Mouse (Mus musculus) frontal cortex, postnatal 10 days (tissue): Measurements from ENCODE around the gene Ntan1.
A peak's percentile ranks its signal among the peaks of the same experiment; 100 is the strongest.
"Not testable (repeated sequence)": the region's sequence is repeated elsewhere in the genome, so short reads cannot be mapped to it uniquely, and the experiment has no call there.

Experiments
- DNase-seq, 2 experiments: peaks; one replicate each; pipeline ENCODE4 v3.0.0; 2022; ENCODE audit warnings: low spot score in 2 of 2, mixed read lengths in 1 of 2

The Ntan1 gene

DNA sequence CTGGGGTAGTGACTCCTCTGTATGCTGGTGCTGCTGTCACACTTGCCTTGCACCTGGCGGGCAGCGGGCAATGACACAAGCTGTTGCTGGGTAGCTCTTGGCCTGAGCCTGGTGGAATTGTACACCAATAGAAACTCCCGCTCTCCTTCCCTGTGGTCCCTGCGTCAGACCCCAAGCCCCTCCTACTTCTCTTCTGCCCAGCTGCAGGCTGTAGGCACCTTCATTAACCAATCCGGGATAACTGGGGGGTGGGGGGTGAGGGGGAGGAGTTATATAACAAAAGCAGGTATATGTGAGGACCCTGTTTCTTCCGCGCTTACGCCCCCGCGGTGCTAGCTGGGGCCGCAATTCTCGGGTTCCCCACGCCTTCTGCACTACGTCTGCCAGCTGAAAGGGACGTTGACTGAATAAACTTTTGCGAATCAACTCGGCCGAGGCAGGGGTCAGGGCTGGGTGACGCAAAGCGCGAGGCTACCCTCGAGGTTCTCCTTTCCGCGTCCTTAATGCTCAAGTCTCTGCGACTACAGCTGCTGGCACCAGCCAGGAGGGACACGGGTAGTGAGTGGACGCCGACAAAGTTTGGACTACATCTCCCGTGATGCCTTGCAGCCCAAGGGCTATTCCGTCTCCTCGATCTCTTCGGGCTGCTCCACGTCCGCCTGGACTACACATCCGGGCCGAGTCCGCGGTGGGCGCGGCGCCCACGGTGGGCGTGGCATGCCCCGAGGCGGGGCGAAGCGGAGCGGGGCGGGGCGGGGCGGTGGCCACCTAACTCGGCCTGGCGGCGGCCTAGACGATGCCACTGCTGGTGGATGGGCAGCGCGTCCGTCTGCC is at the start of gene Ntan1:
TSS of gene Ntan1 (plus strand) at position 286 of the 834 bp plus-strand sequence.
- peak; percentile 92 to 93 for DNase-seq

DNA sequence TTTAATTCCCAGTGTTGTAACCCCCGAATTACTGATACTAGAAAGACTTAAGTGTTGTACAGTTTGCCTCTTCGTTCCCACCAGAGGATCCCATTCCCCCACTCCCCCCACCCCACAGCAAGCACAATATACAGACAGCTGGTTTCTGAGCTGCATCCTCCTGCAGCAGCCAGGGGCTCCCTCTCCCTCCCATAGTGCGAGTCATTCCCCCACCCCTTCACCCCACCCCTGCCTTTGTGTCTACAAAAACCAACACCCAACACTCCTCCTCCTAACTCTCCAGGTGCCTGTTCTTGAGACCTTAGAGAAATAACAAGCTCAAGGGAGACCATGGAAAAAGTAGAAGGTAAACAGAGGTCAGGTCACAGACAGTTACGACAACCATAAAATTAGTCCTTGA is 47.0 kb upstream of the Ntan1 start:
- DNase-seq: not testable (repeated sequence)

DNA sequence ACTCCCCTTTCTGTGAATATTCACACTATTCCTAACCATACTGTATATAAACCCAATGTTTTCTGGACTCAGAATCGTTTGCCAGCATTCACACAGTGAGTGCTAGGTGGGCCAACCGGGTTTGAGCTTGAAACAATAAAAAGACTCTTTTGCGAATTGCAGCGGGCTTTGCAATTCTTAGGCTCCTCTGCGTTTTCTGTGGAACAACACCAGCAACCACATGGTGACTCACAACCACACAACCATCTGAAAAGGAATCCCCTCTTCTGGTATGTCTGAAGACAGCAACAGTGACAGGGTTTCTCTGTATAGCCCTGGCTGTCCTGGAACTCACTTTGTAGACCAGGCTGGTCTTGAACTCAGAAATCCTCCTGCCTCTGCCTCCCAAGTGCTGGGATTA is 46.6 kb upstream of the Ntan1 start:
- DNase-seq: not testable (repeated sequence)

DNA sequence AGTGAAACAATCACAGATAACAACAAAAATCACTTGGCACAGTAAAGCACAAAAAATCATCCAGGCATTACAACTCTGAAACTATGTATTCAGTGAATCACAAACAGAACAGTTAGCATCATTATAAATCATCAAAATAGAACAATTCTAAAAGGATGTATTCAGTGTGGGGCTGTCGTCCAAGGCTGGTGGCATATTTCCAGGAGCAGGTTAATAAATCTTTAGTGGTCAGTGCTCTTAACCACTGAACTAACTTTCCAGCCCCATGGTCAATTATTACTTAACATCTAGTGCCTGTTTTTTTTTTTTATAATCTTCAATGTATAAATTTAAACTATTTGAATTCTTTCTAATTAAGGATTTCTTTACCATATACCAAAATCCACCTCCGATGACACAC is 44.6 kb upstream of the Ntan1 start:
- not testable (repeated sequence) for DNase-seq

DNA sequence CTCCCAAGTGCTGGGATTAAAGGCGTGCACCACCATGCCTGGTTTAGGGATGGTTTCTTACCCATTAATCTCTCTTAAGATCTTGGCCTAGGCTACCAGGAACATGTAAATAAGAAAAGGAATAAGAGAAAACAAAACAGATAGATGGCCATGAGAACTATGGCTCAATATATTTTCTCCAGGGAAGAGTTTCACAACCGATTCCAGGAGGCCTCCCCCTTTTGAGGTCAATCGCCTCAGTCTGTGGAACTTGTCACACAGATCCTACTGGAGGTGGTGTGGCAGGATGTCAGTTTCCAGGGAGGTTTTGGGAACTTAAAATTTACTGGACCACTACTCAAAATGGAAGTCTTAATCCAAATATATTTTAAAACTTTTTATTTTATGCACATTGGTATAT is 44.0 kb upstream of the Ntan1 start:
- not testable (repeated sequence) for DNase-seq

DNA sequence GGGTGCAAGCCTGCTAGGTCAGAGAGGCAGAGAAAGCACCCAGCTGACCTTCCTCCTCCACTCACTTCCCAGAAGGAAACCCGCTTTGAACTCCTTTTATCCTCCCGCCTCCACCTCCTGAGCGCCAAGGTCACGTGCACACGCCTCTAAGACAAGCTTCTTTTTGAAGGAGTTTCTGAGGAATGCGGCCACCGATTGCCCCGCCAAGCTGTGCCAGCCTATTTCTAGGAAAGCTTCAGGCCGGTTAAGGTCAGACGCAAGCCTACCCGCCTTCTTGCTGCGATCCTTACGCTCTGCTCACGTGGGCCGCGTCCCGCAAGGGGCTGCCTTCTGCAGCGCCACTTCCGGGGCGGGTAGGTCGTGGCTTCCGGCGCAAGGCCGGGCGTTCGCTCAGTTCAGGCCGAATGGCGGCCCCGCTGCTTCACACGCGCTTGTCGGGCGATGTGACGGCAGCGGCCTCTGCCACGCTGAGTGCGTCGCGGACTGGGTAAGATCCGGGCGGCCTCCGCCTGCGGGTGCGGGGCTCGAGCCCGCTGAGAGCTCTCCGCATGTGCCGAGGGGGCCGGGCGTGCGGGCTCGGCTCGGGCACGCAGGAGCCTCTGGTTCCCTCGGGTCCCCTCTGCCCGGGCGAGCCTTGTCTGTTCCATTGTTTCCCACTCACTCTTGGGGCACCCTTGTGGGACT is 38.1 kb upstream of the Ntan1 start, which contains the start of gene Rrn3:
TSS of gene Rrn3 (plus strand) at position 356 of the 684 bp plus-strand sequence.
- peak; percentile 84 to 90 for DNase-seq

DNA sequence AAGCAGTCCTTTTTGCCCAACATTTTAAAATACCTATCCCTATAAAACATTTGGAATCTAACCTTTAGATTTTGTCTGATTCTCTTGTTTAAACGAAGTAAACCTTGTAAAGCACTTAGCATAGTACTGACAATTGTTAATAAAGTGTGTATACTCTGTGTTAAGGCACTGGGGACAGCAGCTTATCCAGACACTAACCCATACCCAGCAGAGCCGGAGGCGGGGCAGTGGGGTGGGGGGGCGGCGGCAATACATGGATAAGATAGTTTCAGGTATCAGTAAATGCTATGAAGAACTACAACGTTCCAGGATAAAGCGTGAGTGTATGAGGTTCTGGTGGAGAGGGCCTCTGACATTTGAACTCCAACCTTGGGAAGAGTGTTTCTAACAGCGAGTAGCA is 37.4 kb upstream of the Ntan1 start:
- DNase-seq: no peak

DNA sequence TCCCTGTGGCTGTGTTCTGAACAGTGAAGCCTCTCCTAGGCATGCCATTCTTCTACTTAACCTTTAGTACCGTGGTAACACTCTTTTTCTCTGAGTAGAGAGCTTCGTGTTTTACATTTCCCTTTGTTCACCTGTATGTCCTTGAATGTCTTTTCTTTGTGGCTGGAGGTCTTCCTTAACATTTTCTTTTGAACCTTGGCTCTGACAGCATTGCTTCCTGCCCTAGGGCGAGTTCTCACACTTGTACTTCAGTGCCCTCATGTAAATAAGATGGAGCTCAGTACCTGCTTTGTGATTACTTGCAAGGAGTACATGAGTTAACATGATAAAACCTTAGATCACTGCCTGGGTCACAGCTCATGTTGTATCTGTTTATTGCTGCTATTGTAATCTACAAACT is 32.7 kb upstream of the Ntan1 start:
- DNase-seq: no peak

DNA sequence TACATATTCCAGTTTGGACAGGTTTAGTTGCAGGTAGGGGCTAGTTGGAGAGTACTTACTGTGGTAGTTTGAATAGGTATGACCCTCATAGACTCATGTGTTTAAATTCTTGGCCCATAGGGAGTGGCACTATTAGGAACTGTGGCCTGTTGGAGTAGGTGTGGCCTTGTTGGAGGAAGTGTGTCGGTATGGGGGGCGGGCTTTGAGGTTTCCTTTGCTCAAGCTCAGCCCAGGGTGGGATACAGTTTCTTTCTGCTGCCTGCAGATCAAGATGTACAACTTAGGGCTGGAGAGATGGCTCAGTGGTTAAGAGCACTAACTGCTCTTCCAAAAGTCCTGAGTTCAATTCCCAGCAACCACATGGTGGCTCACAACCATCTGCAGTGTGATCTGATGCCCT is 25.2 kb upstream of the Ntan1 start:
- not testable (repeated sequence) for DNase-seq

DNA sequence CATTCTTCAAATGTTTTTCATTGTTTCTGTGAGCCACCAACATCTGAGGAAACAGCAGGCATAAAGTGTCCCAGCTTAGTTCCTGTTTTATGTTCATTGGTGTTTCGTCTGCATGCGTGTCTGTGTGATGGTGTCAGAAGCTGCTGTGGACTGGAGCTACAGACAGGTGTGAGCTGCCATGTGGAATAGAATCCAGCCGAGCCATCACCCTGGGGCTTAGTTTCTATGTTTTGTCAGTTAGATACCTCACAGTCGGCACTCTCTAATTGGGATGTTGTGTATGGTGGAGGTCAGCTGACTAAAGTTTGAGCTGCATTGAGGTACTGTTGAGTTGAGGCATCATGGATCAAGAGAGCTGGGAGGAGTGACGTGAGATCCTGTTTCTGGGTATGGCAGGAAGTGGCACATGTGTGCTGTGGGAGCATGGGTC is 21.9 kb upstream of the Ntan1 start:
- DNase-seq: no peak

DNA sequence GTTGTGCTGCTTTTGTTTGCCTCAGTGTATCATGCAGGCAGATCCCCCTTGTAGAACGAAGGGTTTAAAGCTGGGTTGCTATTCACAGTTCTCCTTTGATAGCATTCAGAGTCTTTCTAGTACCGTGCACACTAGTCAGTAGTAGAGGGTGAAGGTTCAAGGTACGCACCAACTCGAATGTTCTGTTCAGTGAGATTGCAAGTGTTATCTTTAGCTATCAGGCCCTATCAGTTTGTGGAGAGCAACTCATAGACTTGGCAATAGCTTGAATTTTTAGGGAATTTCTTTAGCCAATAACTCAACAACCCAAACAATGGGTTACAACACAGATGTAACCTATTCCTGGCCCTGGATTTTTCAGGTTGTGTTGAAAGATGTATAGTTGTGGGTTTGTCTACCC is 17.4 kb upstream of the Ntan1 start:
- DNase-seq: no peak

DNA sequence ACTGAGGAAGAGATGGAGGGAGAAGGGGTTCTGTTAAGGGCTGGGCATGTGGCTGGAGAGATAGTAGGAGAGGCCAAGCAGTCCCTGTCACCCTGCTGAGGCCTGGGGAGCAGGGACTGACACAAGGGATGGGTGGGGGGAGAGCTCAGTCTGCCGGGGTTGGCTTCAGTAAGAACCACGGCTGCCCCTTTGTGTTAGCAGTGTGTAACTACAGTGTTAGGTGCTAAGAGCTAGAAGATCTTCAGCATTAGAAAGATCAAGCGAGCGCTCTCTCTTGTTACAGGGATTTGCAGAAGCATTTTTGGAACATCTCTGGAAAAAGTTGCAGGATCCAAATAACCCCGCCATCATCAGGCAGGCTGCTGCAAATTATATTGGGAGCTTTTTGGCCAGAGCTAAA is 14.0 kb upstream of the Ntan1 start:
- no peak for DNase-seq

DNA sequence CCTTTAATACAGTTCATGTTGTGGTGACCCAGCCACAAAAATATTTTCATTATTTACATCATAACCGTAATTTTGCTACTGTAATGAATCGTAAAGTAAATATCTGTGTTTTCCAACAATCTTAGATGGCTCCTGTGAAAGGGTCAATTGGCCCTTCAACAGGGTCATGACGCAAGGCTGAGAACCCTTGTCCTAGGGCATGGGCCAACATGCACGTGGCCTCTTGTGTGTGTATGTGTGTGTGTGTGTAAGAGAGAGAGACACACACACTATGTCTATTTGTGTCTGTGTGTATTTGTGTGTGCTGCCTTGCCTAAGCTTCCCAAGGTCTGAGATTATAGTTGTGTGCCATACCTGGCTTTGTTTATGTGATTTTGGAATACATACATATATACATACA is 11.0 kb upstream of the Ntan1 start:
- no peak for DNase-seq

DNA sequence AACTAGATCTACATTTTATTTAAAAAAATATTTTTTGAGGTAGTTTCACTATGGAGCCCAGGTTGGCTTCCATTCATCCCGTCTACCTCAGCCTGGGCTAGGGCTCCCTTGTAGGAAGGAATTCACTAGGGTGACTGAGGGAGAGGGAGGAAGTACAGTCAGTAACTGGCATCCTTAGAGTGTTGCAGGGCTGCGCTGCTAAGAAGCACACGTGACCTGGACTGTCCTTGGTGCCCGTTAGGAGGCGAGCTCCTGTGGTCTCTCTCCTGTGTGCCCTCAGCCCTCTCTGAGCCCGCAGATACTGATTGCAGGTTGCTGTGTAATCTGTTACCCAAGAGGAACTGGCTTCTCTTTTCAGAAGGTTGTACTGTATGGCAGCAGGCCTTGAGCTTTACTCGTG is 10.2 kb upstream of the Ntan1 start:
- no peak for DNase-seq

DNA sequence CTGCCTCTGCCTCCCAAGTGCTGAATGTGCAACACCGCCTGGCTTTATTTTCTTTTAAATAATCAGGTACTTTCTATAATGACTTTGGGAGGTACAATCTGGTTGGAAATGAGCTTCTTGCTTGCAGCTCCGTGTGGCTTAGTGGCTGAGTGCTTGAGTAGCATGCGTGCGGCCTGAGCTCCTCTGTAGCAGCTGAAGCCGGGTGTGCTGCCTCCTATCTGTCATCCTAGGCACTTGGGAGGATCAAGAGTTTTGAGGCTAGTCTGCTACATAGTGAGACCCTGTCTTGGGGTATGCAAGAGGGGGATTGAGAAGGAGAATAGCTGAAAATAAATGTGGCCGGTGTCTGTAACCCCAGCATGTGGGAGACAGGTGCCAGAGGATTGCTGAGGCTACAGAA is 6.5 kb upstream of the Ntan1 start:
- DNase-seq: no peak

DNA sequence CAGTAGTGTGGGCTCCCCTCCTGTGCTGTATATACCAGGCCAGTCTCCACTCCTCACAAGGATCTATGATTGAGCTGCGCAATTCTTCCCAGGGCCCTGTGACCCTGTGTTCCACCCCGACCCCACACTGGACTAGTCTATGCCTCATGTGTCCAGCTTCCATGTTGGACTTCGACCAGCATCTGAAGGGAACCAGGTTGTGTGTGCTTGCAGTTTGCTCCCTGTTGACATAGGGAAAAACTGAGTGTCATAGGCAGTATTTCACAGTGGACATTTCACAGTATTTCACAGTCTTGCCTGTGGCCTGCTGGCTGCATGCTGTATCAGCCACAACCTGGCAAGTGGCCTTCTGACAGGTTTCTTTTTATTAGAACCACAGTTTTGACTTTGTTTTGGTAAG is 5.4 kb upstream of the Ntan1 start:
- DNase-seq: no peak

DNA sequence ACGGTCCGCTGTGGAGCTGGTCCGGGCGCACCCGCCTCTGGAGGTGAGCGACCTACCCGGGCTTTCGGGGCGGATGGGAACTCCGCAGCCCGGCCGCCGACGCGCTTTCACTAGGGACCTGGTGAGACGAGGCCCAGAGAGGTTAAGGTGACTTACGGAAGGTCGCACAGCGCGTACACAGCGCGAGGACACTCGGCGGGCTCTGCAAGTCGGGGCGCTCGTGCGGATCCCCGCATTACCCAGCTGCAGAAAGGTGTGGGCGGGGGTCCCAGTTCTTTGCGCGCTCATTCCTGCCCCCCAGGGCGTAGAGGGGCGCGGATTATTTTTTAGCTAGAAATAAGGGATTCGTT is 724 bp downstream of the Ntan1 start:
- no peak for DNase-seq

DNA sequence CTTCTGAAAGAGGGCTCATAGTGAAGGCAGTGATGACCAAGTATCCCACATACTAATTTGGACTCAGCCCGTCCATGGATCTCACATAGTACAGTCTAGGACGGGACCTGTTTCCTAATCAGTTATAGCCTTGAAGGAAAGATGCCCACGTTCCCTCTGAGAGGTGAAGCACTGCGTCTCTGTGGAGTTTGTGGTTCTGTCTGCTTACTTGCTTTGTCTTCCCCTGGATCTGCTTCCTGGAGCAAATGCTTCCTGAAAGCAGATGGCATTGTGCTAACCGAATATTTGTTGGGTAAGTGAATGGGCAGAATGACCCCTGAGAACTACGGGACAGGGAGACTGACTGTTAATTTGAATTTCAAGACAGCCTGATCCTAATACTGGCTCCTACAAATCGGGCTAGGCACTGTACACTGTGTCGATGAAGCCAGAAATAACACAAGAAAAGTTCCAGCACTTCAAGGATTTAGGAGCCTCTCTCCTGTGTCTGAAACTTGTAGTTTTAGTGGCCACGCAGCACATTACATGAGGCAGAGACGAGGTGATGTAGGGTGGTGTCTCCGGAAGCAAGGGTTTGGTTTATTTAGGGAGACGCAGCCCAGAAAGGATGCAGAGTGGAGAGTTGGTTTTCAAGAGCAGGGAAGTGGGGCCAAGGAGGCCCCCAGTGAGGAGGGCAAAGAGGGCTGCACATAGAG is 1.3 kb downstream of the Ntan1 start:
- DNase-seq: no peak

DNA sequence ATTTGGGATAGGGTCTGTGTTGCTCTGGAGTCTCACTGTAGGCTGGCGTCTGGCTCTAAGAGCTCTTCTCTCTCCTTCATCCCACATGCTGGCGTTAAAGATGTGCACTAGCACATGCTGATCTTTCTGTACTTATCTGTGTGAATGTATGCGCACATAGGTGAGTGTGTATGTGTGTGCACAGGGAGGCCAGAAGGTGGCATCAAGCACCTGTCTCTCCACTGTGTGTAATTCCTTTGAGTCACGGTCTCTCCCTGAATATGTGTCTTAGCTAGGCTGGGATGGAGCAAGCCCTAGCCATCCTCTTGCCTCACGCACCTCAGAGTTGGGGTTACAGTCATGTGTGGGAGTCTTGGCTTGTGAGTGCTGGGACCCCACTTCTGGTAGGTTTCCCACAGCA is 2.1 kb downstream of the Ntan1 start:
- DNase-seq: no peak

DNA sequence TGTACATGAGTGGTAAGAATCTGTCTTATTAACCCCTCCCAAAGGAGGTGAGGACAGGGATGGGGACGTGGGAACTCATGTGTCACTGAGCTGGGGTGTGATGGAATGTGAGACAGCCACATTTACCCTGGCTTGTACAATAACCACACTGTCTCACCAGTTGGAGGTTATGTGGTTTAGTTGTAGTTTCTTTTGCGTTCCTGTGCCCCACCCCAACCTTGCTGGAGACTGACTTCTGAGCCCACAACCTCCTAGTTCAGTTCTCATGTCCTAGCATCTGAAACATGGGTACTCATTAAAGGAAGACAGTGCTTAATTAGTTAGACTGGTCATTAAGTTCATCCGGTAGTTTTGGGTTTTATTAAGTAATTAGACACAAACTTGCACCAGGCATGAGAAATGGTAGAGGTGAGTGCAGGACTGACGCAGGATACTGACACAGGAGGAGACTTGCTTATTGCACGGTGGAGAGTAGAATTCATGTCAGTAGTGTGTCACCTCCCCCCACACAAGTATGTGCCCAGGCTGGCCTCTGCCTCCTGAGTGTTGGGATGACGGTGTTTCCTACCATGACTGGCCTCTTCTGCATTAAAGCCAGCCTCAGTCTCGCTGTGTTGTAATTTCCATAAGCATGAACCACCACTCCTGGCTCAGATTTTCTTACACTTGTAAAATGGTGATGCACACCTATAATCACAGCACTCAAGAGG is 7.3 kb downstream of the Ntan1 start:
- no peak for DNase-seq

DNA sequence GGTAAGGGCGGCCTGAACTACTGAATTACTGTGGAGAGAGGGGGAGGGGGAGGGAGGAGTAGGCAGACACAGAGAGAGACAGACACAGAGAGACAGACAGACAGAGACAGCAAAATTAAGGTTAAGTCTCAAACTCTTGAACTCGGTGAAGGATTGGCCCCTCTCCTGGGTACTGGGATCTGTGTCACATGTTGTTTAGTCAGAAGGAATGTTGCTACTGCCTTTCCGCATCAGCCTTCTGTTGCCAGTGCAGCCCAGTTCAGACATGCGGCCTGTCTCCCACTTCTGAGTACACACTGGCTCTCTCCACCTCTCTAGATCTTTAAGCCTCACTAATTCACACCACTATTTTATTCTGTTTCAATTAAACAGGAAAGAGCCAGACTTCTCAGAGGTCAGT is 7.9 kb downstream of the Ntan1 start:
- no peak for DNase-seq

DNA sequence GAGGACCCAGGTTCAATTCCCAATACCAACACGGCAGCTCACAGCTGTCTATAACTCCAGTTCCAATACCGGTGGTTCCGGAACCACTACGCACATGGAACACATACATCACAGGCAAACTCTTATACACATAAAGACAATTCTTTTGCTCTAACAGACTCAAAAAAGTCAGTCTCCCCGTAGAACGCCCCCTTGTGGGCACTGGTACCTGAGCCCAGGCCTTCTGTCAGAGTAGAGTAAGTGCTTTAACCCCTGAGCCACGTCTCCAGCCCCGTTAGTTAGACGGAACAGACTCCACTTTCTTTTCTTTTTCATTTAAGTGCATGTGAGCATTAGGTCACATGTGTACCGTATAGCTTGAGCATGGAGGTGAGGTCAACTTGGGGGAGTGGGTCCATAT is 11.8 kb downstream of the Ntan1 start:
- no peak for DNase-seq
